Mouse (Mus musculus): ENCODE results near the gene Zfpm1. TPM values are rescaled to one million over a fixed set of nuclear protein-coding genes. Genes with fewer than 3 reads are reported as not detected.

The Zfpm1 gene
- polyA plus RNA-seq, 1 experiment from 2014 or later: 0.41 TPM

DNA sequence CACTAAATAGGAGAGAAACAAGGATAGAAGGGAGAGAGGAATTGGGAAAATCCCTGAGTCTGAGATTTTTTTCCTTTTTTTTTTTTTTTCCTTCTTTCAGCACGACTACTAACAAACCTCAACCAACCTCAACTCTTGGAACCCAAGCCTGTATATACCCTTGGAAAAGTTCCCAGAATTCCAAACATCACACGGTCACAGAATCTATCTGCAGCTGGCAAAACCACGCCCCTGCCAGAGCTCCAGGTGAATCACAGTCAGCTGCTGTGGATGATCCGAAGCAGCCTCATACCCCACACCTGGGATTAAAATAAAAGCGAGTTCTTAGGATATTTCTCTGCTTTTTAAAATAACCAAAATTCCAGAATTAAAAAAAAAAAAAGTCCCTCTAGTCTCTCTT lies 60.4 kb downstream of the Zfpm1 start:
- Histone ChIP-seq H3K9ac (ENCODE audit: low read length) (no peak overlapping the region), H3K4me3 (ENCODE audit: low read depth, low read length) (no peak overlapping the region), H3K4me2 (ENCODE audit: low read length) (no peak overlapping the region), H3K4me1 (ENCODE audit: control insufficient read depth, insufficient read depth, low read length) (peaks cover 4% of the 10 kb centered on the region; the same call in 1 of the 2 replicates), H3K36me3 (ENCODE audit: control insufficient read depth, insufficient read depth, low read length) (no peaks in the 10 kb centered on the region), H3K27ac (ENCODE audit: low read depth, low read length) (no peak overlapping the region), H3K27me3 (replicated peaks; ENCODE audit: control insufficient read depth, insufficient read depth, low read length) (peaks cover 36% of the 10 kb centered on the region), H3K9me3 (replicated peaks; ENCODE audit: control insufficient read depth, low read length) (no peaks in the 10 kb centered on the region)
- 52% methylated on average over 5 of the region's 5 CpGs for WGBS
- ATAC-seq (no peak), DNase-seq (ENCODE audit: low spot score) (no peak)

DNA sequence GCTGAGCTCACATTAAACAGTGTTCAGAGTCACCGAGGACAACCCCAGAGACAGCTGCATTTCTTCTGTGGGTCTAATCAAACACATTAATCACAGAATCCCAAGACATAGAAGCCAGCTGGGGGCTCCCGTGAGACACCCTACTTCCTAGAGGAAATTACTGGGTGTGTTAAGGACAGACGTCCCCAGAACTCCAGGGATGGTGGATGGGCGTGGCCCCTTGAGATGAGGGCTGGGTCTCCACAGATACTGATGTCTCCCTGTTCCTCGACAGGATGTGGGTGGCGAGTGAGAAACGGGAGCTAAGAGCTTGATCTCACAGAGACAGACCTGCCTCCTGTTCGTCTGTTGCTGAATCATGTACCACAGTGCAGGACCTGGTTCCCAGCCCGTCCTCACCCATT lies 60.9 kb downstream of the Zfpm1 start:
- Histone ChIP-seq H3K27ac (ENCODE audit: low read depth, low read length) (no peak overlapping the region), H3K27me3 (replicated peaks; ENCODE audit: control insufficient read depth, insufficient read depth, low read length) (peaks cover 32% of the 10 kb centered on the region), H3K36me3 (ENCODE audit: control insufficient read depth, insufficient read depth, low read length) (no peaks in the 10 kb centered on the region), H3K4me3 (ENCODE audit: low read depth, low read length) (no peak overlapping the region), H3K4me1 (ENCODE audit: control insufficient read depth, insufficient read depth, low read length) (peaks cover 4% of the 10 kb centered on the region; the same call in 1 of the 2 replicates), H3K9ac (ENCODE audit: low read length) (peak overlapping the region; percentile 32; the same call in 1 of the 2 replicates), H3K4me2 (ENCODE audit: low read length) (peak overlapping the region; percentile 41), H3K9me3 (replicated peaks; ENCODE audit: control insufficient read depth, low read length) (no peaks in the 10 kb centered on the region)
- ATAC-seq: no peak
- peak; percentile 23 for DNase-seq (ENCODE audit: low spot score)
- WGBS: 8% methylated on average over 9 of the region's 9 CpGs

DNA sequence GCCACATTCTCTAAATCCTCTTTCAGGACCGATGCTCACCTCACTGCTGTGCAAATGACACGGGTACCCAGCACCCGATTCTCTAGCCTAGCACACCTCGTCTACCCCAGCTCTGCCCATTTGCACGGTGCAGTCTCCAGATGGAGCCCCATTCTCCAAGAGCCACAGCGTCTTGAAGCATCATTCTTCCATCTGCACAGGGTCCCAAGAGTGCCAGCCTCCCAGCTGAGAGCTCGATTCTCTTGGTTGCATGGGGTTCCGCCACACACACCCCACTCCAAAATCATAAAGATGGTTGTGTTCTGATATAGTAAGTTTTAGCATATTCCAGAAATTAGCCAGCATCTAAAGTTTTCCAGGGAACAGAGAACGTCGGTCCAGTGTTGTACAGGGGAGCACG lies 61.4 kb downstream of the Zfpm1 start:
- Histone ChIP-seq H3K4me3 (ENCODE audit: low read depth, low read length) (peak overlapping the region; percentile 17), H3K27ac (ENCODE audit: low read depth, low read length) (no peak overlapping the region), H3K27me3 (replicated peaks; ENCODE audit: control insufficient read depth, insufficient read depth, low read length) (peaks cover 26% of the 10 kb centered on the region), H3K4me1 (ENCODE audit: control insufficient read depth, insufficient read depth, low read length) (peaks cover 4% of the 10 kb centered on the region; the same call in 1 of the 2 replicates), H3K4me2 (ENCODE audit: low read length) (peak overlapping the region; percentile 41), H3K9me3 (replicated peaks; ENCODE audit: control insufficient read depth, low read length) (no peaks in the 10 kb centered on the region), H3K36me3 (ENCODE audit: control insufficient read depth, insufficient read depth, low read length) (no peaks in the 10 kb centered on the region), H3K9ac (ENCODE audit: low read length) (peak overlapping the region; percentile 32)
- ATAC-seq: 0 out of 2 replicates have a peak, but pooled peaks have one; percentile 36
- no peak for DNase-seq (ENCODE audit: low spot score)
- 3% methylated on average over 11 of the region's 11 CpGs for WGBS

DNA sequence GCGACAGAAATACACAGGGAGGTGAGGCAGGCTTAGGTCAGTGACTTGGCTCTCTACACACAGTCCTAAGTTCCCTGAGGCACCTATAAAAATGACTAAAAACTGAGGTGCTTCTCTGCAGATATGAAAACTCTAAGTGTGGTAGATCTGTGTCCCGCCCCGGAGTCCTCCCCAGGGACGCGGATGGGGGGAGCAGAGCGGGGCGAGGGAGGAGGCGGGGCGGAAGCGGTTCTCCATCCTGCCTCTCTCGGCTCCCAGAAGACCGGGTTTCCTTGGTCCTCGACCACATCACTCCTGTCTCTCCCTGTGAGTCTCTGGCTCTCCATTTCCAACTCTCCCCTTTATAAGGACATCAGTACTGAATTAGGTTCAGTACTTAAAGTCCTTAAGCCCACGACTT lies 61.8 kb downstream of the Zfpm1 start:
- Histone ChIP-seq H3K4me1 (ENCODE audit: control insufficient read depth, insufficient read depth, low read length) (peaks cover 4% of the 10 kb centered on the region; the same call in 1 of the 2 replicates), H3K27me3 (replicated peaks; ENCODE audit: control insufficient read depth, insufficient read depth, low read length) (peaks cover 23% of the 10 kb centered on the region), H3K9me3 (replicated peaks; ENCODE audit: control insufficient read depth, low read length) (no peaks in the 10 kb centered on the region), H3K4me3 (ENCODE audit: low read depth, low read length) (peak overlapping the region; percentile 17), H3K36me3 (ENCODE audit: control insufficient read depth, insufficient read depth, low read length) (no peaks in the 10 kb centered on the region), H3K27ac (ENCODE audit: low read depth, low read length) (no peak overlapping the region), H3K9ac (ENCODE audit: low read length) (peak overlapping the region; percentile 32; the same call in 1 of the 2 replicates), H3K4me2 (ENCODE audit: low read length) (peak overlapping the region; percentile 41)
- no peak for DNase-seq (ENCODE audit: low spot score)
- ATAC-seq: no peak
- WGBS: 4% methylated on average over 14 of the region's 14 CpGs

DNA sequence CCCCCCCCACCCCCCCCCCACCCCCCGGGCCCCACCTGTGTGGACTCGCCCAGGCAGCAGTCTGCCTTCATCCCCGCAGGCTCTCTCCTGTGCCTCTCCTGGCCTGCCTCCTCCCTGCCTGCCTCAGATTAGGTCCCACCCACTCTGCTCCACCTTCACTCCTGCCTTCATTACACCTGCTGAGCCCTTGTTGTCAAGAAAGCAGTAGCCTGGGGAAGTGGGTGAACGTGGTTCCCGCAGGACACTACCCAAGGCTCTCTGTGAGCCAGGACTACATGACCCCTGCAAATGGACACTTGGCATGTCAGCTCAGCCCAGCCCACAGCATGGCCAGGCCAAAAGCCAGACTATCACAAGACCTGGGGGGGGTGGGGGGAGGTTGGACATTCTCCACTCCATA lies 62.3 kb downstream of the Zfpm1 start:
- Histone ChIP-seq H3K4me1 (ENCODE audit: control insufficient read depth, insufficient read depth, low read length) (peaks cover 4% of the 10 kb centered on the region; the same call in 1 of the 2 replicates), H3K4me2 (ENCODE audit: low read length) (no peak overlapping the region), H3K36me3 (ENCODE audit: control insufficient read depth, insufficient read depth, low read length) (no peaks in the 10 kb centered on the region), H3K9me3 (replicated peaks; ENCODE audit: control insufficient read depth, low read length) (no peaks in the 10 kb centered on the region), H3K9ac (ENCODE audit: low read length) (no peak overlapping the region), H3K4me3 (ENCODE audit: low read depth, low read length) (no peak overlapping the region), H3K27me3 (replicated peaks; ENCODE audit: control insufficient read depth, insufficient read depth, low read length) (peaks cover 20% of the 10 kb centered on the region), H3K27ac (ENCODE audit: low read depth, low read length) (no peak overlapping the region)
- no peak for ATAC-seq
- 0% methylated on average over 2 of the region's 5 CpGs for WGBS
- DNase-seq (ENCODE audit: low spot score): no peak

DNA sequence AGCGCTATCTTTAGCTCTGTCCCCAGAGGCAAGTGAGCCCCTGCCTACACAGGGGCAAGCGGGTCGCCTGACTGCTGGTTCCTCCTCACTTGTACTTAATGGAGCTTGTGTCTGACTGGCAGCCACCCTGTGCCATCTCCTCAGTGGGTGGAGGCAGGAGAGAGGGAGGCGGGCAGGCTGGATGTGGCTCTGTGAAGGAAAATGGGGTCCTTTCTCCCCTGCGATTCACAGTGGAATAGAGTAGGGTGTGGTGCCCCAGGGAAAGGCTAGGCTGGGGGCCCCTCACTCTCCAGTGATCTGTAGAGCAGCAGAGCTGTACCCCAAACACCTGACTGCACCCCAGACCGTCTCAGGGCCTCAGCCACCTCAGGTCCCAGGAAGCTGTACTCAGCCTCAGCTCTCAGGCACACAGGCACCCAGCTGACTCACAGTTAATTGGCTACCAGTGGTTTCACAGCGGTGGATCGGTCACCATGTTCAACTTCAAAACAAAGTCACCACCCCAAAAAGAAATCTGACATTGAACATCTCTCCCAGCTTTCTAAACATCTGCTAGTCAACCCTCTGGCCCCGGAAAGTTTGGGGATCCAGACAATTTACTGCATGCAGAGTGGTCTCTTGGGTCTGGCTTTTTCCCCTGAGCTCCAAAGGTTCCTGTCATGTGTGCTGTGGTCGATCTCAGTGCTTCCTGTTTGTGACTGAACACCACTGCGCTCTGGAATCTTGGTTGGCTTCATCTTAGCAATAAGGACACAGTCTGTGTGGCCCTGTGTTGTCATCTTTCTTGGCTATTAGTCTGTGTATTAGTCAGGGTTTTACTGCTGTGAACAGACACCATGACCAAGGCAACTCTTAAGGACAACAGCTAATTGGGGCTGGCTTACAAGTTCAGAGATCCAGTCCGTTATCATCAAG lies 63.5 kb downstream of the Zfpm1 start:
- Histone ChIP-seq H3K4me2 (ENCODE audit: low read length) (no peak overlapping the region), H3K36me3 (ENCODE audit: control insufficient read depth, insufficient read depth, low read length) (no peaks in the 10 kb centered on the region), H3K27ac (ENCODE audit: low read depth, low read length) (no peak overlapping the region), H3K4me1 (ENCODE audit: control insufficient read depth, insufficient read depth, low read length) (peaks cover 7% of the 10 kb centered on the region), H3K27me3 (replicated peaks; ENCODE audit: control insufficient read depth, insufficient read depth, low read length) (peaks cover 19% of the 10 kb centered on the region), H3K9ac (ENCODE audit: low read length) (no peak overlapping the region), H3K4me3 (ENCODE audit: low read depth, low read length) (no peak overlapping the region), H3K9me3 (replicated peaks; ENCODE audit: control insufficient read depth, low read length) (no peaks in the 10 kb centered on the region)
- 58% methylated on average over 12 of the region's 12 CpGs for WGBS
- ATAC-seq (no peak), DNase-seq (ENCODE audit: low spot score) (no peak)

DNA sequence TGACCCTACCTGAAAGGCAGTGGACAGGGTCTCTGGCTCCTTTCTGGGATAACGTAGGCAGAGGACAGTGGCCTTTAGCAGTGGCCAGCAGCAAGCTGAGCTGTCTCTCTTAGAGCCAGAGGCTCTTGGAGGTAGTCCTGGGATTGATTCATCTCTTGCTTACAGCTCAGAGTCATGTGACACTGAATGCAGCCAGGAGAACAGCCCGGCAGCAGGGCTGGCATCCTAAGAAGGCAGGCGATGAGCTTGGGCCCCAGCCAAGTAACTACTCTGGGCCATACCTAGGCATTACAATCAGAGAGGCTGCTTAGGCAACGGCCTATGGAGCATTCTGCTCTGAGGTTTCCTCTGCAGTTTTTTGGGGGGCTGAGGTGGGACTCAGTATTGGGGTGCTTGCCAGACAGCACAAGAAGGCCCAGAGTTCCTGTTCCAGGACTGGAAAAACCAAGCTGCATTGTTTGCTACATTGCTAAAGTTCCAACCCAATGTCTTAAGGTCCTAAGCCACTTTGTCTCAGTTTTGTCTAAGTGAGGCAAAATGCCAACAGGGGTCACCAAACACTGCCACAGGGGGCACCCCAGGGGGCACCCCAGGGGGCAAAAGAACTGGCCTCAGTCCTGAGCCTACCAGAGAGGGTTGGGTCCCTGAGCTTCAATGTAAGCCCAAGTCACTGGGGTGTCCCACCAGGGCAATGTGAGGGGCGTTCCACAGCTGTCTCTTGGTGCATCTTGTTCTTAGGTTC lies 66.0 kb downstream of the Zfpm1 start:
- ATAC-seq (peak; percentile 71; the same call in 1 of the 2 replicates), DNase-seq (ENCODE audit: low spot score) (peak; percentile 85)
- 45% methylated on average over 5 of the region's 5 CpGs for WGBS
- H3K9me3 ChIP-seq (replicated peaks; ENCODE audit: control insufficient read depth, low read length): no peaks in the 10 kb centered on the region
- H3K27ac ChIP-seq (ENCODE audit: low read depth, low read length): peak overlapping the region; percentile 46; the same call in 1 of the 2 replicates
- H3K4me3 ChIP-seq (ENCODE audit: low read depth, low read length): no peak overlapping the region
- H3K36me3 ChIP-seq (ENCODE audit: control insufficient read depth, insufficient read depth, low read length): no peaks in the 10 kb centered on the region
- no peak overlapping the region for H3K9ac ChIP-seq (ENCODE audit: low read length)
- peaks cover 16% of the 10 kb centered on the region; the same call in 1 of the 2 replicates for H3K27me3 ChIP-seq (replicated peaks; ENCODE audit: control insufficient read depth, insufficient read depth, low read length)
- H3K4me2 ChIP-seq (ENCODE audit: low read length): no peak overlapping the region
- H3K4me1 ChIP-seq (ENCODE audit: control insufficient read depth, insufficient read depth, low read length): peaks cover 9% of the 10 kb centered on the region

DNA sequence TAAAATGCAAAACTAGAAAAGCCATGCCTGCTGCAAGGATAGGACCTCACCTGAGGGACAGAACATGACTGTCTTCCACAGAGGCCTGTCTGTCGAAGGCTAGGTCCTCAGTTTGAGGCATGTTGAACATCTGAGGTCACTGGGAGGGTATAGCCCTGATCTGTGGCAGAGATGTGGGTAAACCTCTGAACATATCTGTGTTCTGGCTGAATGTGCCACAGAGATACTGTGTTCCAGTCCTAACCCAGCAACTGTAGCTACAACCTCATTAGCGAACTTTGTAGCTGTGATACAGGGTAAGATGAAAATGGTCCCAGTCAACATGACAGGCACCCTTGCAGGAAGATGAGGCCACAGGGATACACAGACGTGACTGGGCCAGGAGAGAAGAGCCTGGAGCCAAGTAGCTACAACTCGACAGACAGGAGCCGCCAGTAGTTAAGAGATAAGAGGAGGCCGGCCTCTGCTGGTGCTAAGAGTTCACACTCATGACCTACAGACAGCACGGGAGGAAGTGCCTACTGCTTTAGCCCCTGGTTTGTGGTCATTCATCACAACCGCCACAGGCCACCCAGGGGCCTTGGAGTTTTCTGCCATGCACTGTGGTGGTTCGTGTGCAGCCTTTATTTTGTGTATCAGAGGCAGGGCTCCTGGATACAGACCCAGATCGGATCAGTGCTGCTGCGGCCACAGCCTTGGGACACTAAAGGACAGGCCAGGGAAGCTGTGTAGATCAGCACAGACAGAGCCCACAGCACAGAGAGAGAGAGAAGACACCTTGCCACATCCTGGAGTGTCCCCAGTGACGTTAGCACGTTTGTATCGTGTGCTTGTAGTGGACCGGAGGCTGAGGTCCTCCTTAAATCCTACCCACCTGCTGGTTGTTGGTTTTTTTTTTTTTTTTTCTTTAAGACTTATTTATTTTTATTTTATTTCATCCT lies 67.7 kb downstream of the Zfpm1 start:
- Histone ChIP-seq H3K4me2 (ENCODE audit: low read length) (no peak overlapping the region), H3K27ac (ENCODE audit: low read depth, low read length) (no peak overlapping the region), H3K27me3 (replicated peaks; ENCODE audit: control insufficient read depth, insufficient read depth, low read length) (peaks cover 8% of the 10 kb centered on the region; the same call in 1 of the 2 replicates), H3K4me3 (ENCODE audit: low read depth, low read length) (no peak overlapping the region), H3K36me3 (ENCODE audit: control insufficient read depth, insufficient read depth, low read length) (no peaks in the 10 kb centered on the region), H3K9ac (ENCODE audit: low read length) (no peak overlapping the region), H3K4me1 (ENCODE audit: control insufficient read depth, insufficient read depth, low read length) (peaks cover 5% of the 10 kb centered on the region), H3K9me3 (replicated peaks; ENCODE audit: control insufficient read depth, low read length) (no peaks in the 10 kb centered on the region)
- WGBS: 42% methylated on average over 15 of the region's 15 CpGs
- DNase-seq (ENCODE audit: low spot score): no peak
- no peak for ATAC-seq

Measured in forebrain, embryonic 14.5 days (tissue).